Mouse (Mus musculus): ENCODE data around the gene Ndufb4. TPM values are rescaled to one million over a fixed set of nuclear protein-coding genes. Genes with fewer than 3 reads are reported as not detected.

Gene Ndufb4
- polyA plus RNA-seq, 1 experiment = 109 TPM

DNA sequence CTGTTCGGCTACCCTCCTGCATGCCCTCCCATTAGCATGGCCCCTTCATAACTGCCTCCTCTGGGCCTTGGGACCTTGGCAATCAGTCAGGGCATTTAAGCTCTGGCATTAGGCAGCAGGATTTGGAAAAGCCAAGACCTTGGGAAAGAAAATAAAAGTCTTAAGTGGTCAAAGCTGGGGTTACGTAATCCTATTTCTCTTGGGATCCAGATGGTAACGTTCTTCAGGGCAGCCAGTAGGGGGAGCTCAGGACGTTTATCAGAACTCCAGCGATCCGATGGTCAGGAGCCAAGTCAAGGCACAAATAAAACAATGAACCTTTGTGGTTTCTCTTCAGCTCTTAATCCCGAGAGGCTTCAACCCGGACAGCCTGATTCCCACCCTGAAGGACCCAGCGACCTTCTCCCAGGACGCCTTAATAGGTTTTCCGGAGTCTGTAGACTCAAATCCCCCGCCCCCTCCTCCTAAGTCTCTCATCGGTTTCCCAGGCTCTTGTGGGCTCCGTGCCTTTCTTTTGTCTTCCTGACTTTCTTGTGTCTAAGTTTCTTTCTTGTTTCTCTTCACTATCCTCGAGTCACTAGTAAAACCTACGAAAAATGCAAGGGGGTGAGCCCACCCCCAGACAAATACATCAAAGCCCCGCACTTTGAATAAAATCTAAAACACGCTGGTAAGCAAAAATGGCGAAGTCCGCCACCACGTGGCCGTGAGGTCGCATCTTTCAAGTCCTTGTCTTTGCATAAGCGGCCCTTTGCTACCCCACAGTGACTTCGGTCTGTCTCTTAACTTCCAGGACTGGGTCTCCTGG lies 30.6 kb upstream of the Ndufb4 start:
- peak overlapping the region; percentile 65 for H3K4me3 ChIP-seq (ENCODE audit: low read depth, low read length)
- no peaks in the 10 kb centered on the region for H3K4me1 ChIP-seq (ENCODE audit: control insufficient read depth, insufficient read depth, insufficient read length, low read length)
- 2% methylated on average over 25 of the region's 25 CpGs for WGBS
- no peak for TF ChIP-seq POLR2A (IDR thresholded peaks at IDR 0.05; ENCODE audit: low read depth, low read length)
- TF ChIP-seq CTCF (IDR thresholded peaks at IDR 0.05; ENCODE audit: extremely low read depth, insufficient read length, insufficient replicate concordance, low read depth, low read length) = peak; percentile 80; the same call in 1 of the 2 replicates
- H3K27me3 ChIP-seq (ENCODE audit: control insufficient read depth, insufficient read depth, low read length) = no peaks in the 10 kb centered on the region
- H3K36me3 ChIP-seq (ENCODE audit: control insufficient read depth, insufficient read depth, low read length) = no peaks in the 10 kb centered on the region
- H3K27ac ChIP-seq (ENCODE audit: insufficient read depth, low read depth, low read length) = peak overlapping the region; percentile 2

DNA sequence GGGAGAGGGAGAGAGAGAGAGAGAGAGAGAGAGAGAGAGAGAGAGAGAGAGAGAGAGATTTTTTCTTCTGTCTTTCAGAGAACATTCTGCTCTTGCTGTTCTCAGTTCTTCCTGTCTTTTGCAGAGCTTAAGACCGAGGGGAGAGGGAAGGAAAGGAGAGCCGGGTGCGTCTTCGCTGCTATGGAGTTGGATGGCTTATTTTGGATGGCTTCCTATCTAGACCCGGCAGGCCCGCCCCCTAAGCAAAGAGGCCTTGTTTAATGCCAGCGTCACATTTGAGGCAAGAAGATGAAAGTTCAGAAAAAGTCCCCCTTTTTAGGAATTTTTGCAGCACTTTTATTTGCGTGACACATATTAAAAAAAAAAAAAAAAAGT lies 30.0 kb upstream of the Ndufb4 start:
- H3K27me3 ChIP-seq (ENCODE audit: control insufficient read depth, insufficient read depth, low read length) = no peaks in the 10 kb centered on the region
- no peak overlapping the region for H3K4me3 ChIP-seq (ENCODE audit: low read depth, low read length)
- H3K27ac ChIP-seq (ENCODE audit: insufficient read depth, low read depth, low read length) = peak overlapping the region; percentile 2; the same call in 1 of the 2 replicates
- WGBS = 10% methylated on average over 8 of the region's 8 CpGs
- H3K36me3 ChIP-seq (ENCODE audit: control insufficient read depth, insufficient read depth, low read length) = no peaks in the 10 kb centered on the region
- no peaks in the 10 kb centered on the region for H3K4me1 ChIP-seq (ENCODE audit: control insufficient read depth, insufficient read depth, insufficient read length, low read length)
- no peak for TF ChIP-seq POLR2A (IDR thresholded peaks at IDR 0.05; ENCODE audit: low read depth, low read length)
- TF ChIP-seq CTCF (IDR thresholded peaks at IDR 0.05; ENCODE audit: extremely low read depth, insufficient read length, insufficient replicate concordance, low read depth, low read length) = no peak

DNA sequence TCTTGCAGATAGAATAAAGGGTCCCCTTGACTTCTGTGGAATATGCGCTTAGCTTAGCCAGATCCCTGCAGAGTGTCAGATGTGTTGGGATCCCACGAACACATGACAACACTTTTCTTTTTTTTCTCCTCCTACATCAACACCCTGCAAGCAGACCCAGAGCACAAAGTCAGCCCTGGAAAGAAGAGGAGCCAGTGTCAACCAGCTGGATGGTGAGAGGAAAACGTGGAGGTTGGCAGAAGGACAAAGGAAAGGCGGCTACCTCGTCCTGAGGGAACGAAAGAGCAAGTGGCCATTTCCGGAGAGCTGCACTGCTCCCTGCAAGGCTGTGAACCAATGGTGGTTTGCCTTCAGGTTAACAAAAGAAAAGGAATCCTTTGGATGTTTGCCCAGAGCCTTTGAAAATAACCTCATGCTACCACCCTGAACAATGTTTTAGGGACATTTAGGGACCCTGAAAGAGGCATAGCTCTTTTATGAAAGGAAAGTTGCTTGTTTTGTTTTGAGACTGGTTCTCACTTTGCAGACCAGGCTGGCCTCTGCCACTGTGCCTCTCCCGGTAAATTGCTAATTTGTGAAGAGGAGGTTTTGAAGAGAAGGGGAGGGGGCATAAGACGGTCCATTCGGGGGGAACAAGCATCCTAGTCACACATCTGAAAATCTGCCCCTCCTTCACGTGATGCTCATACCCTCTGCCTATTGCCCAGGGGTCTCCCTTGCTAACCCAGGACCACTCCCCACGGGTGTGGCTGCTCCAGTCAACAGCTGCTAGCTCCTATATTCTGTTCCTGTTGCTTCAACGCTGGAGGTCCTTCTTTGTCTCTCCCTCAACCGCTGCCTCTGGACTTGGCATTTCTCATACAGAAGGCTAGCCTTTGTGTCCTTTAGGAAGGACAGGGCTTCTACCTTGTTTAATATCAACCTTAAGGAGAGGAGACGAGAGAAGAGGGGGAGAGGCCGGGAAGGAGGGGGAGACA lies 29.2 kb upstream of the Ndufb4 start:
- WGBS = 46% methylated on average over 16 of the region's 16 CpGs
- Histone ChIP-seq H3K36me3 (ENCODE audit: control insufficient read depth, insufficient read depth, low read length) (no peaks in the 10 kb centered on the region), H3K4me1 (ENCODE audit: control insufficient read depth, insufficient read depth, insufficient read length, low read length) (no peaks in the 10 kb centered on the region), H3K4me3 (ENCODE audit: low read depth, low read length) (no peak overlapping the region), H3K27me3 (ENCODE audit: control insufficient read depth, insufficient read depth, low read length) (no peaks in the 10 kb centered on the region), H3K27ac (ENCODE audit: insufficient read depth, low read depth, low read length) (peak overlapping the region; percentile 21; the same call in 1 of the 2 replicates)
- no peak for TF ChIP-seq POLR2A (IDR thresholded peaks at IDR 0.05; ENCODE audit: low read depth, low read length)
- TF ChIP-seq CTCF (IDR thresholded peaks at IDR 0.05; ENCODE audit: extremely low read depth, insufficient read length, insufficient replicate concordance, low read depth, low read length) = no peak

DNA sequence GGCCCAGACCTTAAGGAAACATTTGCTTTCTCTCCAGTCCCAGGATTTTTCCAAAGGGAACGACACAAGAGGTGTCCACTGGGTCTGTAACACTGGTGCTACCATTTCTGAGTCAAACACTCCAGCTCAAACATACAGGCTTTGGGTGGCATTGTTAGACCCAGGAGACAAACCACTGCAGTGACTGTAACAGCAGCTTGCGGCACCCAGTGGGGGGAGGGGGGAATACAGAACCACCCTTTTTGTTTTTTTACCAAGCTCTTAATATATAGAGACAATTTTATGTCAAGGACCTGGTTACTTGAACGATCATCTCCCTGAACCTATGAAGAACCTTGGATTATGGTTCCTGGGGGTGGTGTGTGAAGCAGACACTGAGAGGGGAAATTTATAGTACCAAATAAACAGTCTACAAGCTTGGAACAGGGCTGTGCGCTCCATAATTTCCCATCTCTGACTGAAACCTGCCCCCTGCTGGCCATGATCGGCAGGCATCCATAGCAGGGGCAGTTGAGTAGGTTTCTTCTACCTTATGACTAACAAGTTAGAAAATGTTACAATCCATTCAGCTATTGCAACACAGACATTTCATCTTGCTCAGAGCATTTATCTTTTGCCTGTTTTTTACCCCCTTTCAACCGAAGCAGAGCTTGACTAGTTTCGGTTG lies 28.2 kb upstream of the Ndufb4 start:
- Histone ChIP-seq H3K36me3 (ENCODE audit: control insufficient read depth, insufficient read depth, low read length) (no peaks in the 10 kb centered on the region), H3K4me1 (ENCODE audit: control insufficient read depth, insufficient read depth, insufficient read length, low read length) (no peaks in the 10 kb centered on the region), H3K27me3 (ENCODE audit: control insufficient read depth, insufficient read depth, low read length) (no peaks in the 10 kb centered on the region), H3K4me3 (ENCODE audit: low read depth, low read length) (no peak overlapping the region), H3K27ac (ENCODE audit: insufficient read depth, low read depth, low read length) (no peak overlapping the region)
- 37% methylated on average over 7 of the region's 7 CpGs for WGBS
- TF ChIP-seq CTCF (IDR thresholded peaks at IDR 0.05; ENCODE audit: extremely low read depth, insufficient read length, insufficient replicate concordance, low read depth, low read length) (peak; percentile 82; the same call in 1 of the 2 replicates), POLR2A (IDR thresholded peaks at IDR 0.05; ENCODE audit: low read depth, low read length) (no peak)

DNA sequence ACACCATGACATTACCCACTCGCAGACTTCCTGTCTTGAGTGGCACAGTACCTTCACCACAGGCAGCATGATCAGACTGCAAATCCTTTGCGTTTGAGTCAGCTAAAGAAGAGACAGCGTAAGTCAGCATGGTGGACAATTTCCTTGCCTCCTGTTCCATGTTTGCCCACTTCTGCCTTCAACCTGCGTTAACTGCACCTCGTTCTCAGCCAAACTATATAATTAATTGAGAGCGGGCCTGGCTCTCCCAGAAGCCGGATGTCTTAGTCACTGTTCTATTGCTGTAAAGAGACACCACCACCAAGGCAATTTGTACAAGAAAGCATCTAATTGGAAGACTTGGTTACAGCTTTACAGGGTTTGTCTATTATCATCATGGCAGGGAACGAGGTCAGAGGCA lies 26.6 kb upstream of the Ndufb4 start:
- Histone ChIP-seq H3K4me1 (ENCODE audit: control insufficient read depth, insufficient read depth, insufficient read length, low read length) (no peaks in the 10 kb centered on the region), H3K27ac (ENCODE audit: insufficient read depth, low read depth, low read length) (no peak overlapping the region), H3K4me3 (ENCODE audit: low read depth, low read length) (no peak overlapping the region), H3K36me3 (ENCODE audit: control insufficient read depth, insufficient read depth, low read length) (no peaks in the 10 kb centered on the region), H3K27me3 (ENCODE audit: control insufficient read depth, insufficient read depth, low read length) (no peaks in the 10 kb centered on the region)
- TF ChIP-seq POLR2A (IDR thresholded peaks at IDR 0.05; ENCODE audit: low read depth, low read length) (no peak), CTCF (IDR thresholded peaks at IDR 0.05; ENCODE audit: extremely low read depth, insufficient read length, insufficient replicate concordance, low read depth, low read length) (no peak)
- WGBS = 85% methylated on average over 8 of the region's 8 CpGs

DNA sequence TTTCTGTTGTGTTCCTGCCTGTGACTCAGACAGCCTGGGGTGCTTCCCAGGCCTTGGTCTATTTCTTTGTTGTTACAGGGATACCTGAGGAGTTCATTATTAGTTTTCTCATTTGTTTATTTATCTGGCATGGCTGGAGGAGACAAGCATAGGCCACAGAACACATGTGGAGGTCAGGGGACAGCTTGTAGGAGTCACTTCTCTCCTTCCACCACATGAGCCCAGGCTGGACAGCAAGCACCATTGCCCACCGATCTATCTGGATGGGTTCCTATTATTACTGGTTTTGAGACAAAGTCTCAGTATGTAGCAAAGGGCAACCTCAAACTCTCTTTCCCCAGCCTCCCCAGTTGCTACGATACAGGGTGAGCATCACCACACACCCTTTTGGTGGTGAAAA lies 26.0 kb upstream of the Ndufb4 start:
- Histone ChIP-seq H3K4me1 (ENCODE audit: control insufficient read depth, insufficient read depth, insufficient read length, low read length) (no peaks in the 10 kb centered on the region), H3K27ac (ENCODE audit: insufficient read depth, low read depth, low read length) (no peak overlapping the region), H3K27me3 (ENCODE audit: control insufficient read depth, insufficient read depth, low read length) (no peaks in the 10 kb centered on the region), H3K36me3 (ENCODE audit: control insufficient read depth, insufficient read depth, low read length) (no peaks in the 10 kb centered on the region), H3K4me3 (ENCODE audit: low read depth, low read length) (no peak overlapping the region)
- WGBS = 94% methylated on average over 2 of the region's 2 CpGs
- TF ChIP-seq POLR2A (IDR thresholded peaks at IDR 0.05; ENCODE audit: low read depth, low read length) (no peak), CTCF (IDR thresholded peaks at IDR 0.05; ENCODE audit: extremely low read depth, insufficient read length, insufficient replicate concordance, low read depth, low read length) (no peak)
